Mouse (Mus musculus): ENCODE results near the gene Brinp2.

DNA sequence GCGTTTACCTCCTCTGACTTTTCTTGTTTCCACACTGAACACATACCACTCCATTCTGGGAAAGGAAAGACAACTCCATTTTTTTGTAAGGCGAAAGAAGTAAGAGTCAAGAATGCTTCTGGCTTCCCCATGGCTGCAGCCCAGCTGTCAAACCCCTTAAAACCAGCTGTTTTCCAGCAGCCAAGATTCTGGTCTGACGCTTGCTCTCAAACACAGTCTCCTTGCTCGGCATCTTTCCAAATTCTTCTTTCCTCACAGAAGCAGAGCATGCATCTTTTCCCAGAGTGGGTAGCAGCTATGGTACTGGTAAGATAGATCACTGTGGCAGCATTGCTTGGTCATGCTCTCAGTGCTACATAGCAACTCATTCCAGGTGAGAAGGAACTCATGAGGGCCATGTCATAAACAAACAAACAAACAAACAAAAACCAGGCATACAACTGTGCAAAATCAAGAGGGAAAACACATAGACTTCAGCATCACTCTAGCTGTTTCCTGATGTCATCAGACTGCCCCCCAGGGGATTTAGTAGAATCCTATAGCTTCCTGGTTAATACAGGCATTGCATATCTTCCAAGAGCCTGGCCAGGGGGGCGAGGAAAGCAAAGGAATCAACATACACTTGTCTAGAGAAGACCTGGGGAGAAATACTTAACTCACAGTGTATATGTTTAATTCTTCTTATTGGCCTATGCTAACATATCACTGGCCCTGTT, 2.3 kb downstream of the Brinp2 start:
- TF ChIP-seq POLR2A (IDR thresholded peaks at IDR 0.05; ENCODE audit: insufficient read depth, low read depth, low read length) (no peak), CTCF (IDR thresholded peaks at IDR 0.05) (no peak), EP300 (IDR thresholded peaks at IDR 0.05; ENCODE audit: insufficient read depth, low read depth, low read length) (no peak)

Data from heart, adult 2 months (tissue).